Mouse (Mus musculus): ENCODE measurements around the gene Cdk19.
"Not testable (repeated sequence)": the region's sequence is repeated elsewhere in the genome, so short reads cannot be mapped to it uniquely, and the experiment has no call there.

DNA sequence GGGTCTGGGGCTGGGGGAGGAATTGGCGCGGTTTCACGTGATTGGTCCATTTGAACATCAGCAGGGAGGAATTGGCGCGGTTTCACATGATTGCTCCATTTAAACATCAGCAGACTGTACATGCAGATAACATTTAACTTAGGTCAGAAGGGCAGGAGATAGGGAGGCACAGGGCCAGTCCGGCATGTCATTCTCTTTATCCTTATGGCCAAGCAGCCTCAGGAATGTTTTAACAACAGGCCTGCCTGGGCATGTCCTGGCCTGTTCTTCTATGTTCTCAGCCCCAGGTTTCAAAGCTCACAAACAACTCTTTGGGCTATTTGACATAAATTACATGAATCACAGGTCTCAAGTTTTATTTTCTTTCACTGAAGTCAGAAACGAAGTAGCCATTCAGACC lies 173.6 kb downstream of the Cdk19 start:
- TF ChIP-seq GATA1 (IDR thresholded peaks at IDR 0.05; ENCODE audit: borderline replicate concordance, low read length); FLI1 (IDR thresholded peaks at IDR 0.05; ENCODE audit: low read length): not testable (repeated sequence)
